Mouse (Mus musculus): ENCODE measurements around the gene Vps45.

DNA sequence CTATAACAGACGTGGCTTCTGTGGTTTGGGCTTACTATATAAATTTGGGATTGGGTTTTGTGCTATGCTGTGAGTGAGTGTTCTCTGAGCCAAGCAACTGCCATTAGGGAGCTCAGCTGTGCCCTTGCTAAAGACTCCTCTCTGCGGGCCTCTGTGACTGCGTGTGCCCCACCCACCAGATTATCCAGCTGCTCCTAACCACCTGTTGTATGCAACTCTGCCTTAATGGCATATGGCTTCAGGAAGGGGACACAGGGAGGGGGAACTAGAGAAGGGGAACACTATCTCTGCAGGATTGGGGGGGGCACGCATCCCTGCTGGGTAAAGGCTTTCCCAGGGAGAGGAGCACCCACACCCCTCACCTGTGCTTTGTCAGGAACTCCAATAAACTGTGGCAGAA is 25.2 kb downstream of the Vps45 start:
- no peak for TF ChIP-seq CTCF (conservative IDR thresholded peaks at IDR 0.05; ENCODE audit: low read length)
- no peak for TF ChIP-seq POU5F1 (IDR thresholded peaks at IDR 0.05; ENCODE audit: borderline replicate concordance, low read length)
- TF ChIP-seq NANOG (IDR thresholded peaks at IDR 0.05; ENCODE audit: borderline replicate concordance, low read length) = no peak

Measured in E14TG2a.4 (cell line).